Mouse (Mus musculus) 3T3-L1 (cell line): ENCODE results near the gene Trappc5.

Experiments used
- DNase-seq: peaks from one replicate; pipeline ENCODE4 v3.0.0-alpha.2; 2015; ENCODE audit warnings: low read depth, low spot score

The Trappc5 gene

GRCm38 (mm10) chr8:3676131-3676992 lies at the start of gene Trappc5:
Gene Trappc5 (plus strand): TSS chr8:3676299.
- peak; percentile 95 for DNase-seq

- no peak for DNase-seq
These were observed 49.1 kb upstream of the Trappc5 start for GRCm38 (mm10) chr8:3626971-3627370.

DNA sequence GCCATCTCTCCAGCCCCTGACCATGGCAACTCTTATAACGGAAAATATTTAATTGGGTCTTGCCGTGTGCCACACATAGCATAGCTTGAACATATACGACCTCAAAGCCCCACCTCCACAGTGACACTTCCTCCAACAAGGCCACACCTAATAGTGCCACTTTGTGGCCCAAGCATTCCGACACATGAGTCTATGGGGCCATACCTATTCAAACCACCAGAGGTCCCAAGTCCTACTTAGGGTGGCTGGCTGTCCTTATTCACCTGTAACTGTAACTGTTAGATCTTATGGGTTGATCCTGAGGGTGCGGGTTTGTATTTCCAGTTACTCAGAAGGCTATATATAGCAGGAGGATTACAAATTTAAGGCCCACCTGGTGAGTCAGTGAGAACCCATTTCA lies 48.1 kb upstream of the Trappc5 start:
- DNase-seq = peak; percentile 56

DNA sequence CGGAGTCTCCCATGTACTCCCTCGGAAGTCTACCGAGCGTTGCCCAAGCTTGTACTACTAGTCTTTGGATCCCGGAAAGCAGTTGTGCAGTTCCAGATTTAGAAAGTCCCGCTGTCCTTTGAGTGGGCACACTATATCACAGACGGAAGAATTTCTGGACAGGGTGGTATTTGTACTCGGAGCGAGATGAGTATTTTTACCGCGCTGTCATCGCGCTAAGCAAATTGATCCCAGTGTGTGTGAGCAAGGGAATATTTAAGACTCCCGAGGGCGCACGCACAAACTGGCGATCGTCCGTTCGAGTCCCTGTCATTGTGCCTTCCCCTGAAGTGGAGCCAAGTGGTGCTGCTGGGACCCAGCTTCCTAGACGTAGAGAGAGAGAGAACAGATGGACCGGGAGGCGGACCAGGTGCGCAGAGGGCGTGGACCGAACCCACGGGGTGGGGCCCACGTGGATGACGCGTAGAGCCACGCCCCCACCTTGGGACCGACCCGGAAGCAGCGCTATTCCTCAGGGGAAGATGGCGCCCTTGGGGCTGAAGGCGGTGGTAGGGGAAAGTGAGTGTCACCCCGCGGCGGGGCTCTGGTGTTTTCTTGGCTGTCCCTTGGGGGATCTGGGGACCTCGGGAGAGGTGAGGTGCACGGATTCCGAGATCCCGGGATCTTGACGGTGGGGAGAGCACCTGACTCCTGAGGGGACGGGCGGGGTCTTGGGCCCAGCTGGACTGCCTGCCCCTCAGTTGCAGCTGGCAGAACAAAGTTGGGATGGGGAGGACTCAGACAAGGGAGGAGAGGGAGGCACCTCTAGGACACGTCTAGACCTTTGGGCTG lies 45.2 kb upstream of the Trappc5 start, which contains the start of gene Stxbp2:
Gene Stxbp2 (plus strand): TSS at position 309 of the 831 bp plus-strand sequence.
- no peak for DNase-seq

- DNase-seq = no peak
These were observed 44.6 kb upstream of the Trappc5 start for GRCm38 (mm10) chr8:3631478-3631875.

- peak; percentile 35 for DNase-seq
These were observed 30.3 kb upstream of the Trappc5 start for GRCm38 (mm10) chr8:3645804-3646203.

DNA sequence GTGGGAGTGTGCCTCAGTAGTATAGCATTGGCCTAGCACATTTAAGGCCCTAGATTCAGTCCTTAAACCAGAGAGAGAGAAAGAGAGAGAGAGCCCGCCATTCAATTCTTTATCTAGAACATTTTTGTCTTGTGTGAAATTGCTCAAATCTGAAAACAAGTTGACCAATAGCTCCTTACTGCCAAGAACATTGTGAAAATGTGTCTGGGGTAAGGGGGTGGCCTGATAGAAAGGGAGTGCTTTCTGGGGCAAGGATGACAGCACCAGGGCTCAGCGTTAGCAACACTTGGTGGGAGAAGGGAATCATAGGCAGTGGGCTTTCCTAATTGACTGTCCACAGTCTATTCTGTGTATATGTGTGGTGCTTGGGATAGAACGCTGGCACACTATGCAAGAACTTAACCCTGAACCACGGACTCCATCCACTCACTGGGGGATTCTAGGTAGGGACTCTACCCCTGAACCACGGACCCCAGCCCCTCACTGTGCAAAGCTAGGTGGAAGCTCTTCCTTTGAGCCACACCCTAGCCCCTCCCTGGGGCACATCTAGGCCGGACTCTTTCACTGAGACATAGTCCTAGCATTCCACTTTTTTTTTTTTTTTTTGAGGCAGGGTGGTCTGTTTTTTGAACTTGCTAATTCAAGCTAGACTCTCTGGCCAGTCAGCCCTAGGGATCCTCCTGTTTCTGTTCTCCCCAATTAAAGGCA lies 29.1 kb upstream of the Trappc5 start:
- no peak for DNase-seq

DNA sequence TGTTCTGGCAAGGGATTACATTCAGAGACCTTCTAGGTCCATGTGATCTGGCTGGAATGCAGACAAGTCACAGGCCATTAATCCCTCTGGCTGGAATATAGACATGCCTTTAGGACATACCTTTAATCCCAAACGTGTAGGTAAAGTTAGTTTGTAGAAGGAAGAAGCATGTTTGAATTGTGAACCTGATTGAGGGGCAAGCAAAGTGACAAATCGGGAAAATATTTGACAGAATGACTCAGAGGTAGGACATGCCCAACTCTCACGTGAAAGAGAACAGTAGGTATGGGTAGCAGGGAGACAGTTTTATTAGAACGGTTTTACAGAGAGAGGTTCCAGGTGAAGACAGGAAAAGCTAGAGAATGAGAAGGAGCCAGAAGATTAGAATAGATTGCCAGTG lies 28.5 kb upstream of the Trappc5 start:
- DNase-seq = peak; percentile 61

DNA sequence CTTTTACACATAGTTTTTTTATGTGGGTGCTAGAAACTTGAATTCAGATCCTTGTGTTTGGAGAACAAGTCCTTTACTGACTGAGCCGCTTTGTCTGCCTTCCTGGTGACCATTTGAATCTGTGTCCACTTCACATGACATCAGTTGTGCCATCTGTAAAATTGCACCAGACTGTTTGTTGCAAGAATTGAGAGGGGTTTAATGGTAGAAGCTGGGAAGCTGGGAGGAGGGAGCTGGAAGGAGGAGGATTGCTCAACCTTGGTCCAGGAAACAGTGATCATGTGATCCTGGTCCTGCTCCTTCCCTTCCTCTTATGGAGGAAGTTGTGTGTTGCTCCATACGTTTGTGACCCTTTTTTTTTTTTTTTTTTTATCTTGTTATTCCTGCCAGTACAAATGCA lies 27.8 kb upstream of the Trappc5 start:
- peak; percentile 8 for DNase-seq

DNA sequence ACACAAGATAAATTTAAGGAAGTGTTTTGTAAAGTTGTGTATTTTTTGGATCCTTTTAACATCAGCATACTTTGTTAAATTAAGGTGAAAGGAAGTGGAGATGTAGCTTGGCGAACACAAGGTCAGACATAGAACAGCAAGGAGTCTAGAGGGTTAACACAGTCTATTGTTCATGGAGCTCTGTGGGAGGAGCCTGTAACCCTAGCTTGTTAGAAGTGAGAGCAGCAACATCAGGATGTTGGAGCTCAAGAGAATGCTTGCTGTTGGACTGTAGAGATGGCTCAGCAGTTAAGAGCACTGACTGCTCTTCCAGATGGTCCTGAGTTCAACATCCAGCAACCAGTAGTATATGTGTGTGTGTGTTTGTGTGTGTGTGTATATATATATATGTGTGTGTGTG lies 27.1 kb upstream of the Trappc5 start:
- DNase-seq = peak; percentile 12

- DNase-seq = no peak
These were observed 23.3 kb upstream of the Trappc5 start for GRCm38 (mm10) chr8:3652845-3653244.

GRCm38 (mm10) chr8:3654726-3655508 lies 21.2 kb upstream of the Trappc5 start:
- no peak for DNase-seq

DNA sequence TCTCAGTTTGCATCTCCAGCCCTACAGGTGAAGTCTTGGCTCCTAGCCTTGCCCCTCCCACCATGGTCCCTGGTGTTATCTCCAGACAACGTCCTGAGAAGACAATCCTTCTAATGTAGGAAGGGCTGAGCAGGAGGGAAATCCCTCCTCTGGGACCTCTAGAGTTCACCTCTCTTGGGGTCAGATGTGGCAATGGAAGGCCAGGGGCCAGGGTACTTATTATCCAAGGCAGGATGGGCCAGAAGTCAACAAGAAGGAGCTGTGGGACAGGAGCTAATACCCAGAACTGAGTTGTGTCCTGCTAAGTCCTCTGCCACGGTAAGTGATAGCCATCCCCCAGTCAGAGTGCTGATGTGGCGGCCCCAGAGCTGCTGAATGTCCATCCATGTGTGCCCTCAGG lies 20.6 kb upstream of the Trappc5 start, which contains the start of gene Retn:
Gene Retn (plus strand): TSS at position 245 of the 400 bp plus-strand sequence.
- DNase-seq = no peak

- peak; percentile 34 for DNase-seq
These were observed 19.2 kb upstream of the Trappc5 start for GRCm38 (mm10) chr8:3656725-3657381.

DNA sequence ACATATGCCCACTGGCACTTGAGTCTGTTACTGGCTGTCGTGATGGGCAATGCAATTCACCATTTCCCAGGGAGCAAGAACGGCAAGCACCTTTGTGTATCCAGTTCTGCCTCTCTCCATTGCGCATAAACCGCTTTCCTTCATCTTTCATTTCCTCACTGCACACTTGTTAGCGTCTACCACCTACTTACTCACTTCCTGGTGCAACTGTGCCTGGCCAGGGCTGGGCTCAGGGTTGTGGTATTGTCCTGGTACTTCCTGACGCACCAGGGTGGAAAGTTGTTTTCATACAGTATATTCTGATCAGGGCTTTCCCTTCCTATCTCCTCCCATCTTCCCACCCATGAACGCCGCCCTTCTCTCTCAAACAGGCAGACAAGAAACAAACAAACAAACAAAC lies 15.2 kb upstream of the Trappc5 start:
- DNase-seq = no peak

DNA sequence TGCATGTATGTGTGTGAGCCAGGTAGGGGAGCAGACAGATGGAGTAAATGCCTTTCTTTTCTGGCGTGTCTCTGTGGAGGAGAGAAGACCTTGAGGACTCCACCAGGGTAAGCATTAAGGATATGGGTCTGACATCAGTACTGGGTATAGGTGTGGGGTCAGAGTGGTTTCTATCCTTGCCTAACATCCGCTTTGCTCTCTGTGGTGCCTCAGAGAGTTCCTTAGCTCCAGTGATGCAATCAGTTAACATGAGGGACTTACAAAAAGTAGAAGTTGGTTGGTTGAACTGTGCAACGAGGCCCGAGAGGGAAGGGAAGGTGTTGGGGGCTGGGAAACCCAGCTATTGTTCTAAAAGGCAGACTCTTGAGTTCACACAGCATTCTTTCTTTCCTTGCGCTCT lies 11.7 kb upstream of the Trappc5 start:
- DNase-seq = no peak

- no peak for DNase-seq
These were observed 10.6 kb upstream of the Trappc5 start, which contains the start of gene Mcemp1 for GRCm38 (mm10) chr8:3665507-3665906. Gene Mcemp1 (plus strand): TSS chr8:3665754.

GRCm38 (mm10) chr8:3670388-3670787 lies 5.7 kb upstream of the Trappc5 start:
- DNase-seq = no peak

DNA sequence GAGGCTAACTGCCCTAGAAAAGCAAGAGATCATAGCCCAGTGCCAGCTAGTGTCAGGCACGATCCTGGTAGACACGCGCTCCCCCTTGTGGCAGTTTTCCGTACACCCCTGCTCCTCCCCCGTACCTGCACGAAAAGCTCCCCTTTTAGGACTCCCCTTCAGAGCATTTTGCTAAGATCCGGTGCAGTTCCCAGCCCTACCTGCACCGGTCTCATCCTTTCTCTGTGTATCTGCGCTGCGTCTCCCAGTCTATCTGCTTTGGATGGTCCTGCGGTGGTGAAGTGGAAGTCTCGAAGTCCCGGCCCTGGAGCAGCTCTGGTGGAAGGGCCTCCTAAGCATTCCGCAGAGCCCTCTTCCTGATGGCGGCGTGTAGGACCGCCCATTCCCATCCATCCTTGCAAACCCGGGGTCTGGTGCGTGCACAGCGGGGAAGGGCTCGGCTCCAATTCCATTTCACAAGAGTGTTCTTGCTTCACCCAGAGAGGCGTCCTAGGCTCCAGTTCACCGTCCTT lies 4.1 kb upstream of the Trappc5 start, which contains the start of gene Fcor:
Gene Fcor (minus strand): TSS at position 383 of the 512 bp plus-strand sequence.
- DNase-seq = peak; percentile 90

DNA sequence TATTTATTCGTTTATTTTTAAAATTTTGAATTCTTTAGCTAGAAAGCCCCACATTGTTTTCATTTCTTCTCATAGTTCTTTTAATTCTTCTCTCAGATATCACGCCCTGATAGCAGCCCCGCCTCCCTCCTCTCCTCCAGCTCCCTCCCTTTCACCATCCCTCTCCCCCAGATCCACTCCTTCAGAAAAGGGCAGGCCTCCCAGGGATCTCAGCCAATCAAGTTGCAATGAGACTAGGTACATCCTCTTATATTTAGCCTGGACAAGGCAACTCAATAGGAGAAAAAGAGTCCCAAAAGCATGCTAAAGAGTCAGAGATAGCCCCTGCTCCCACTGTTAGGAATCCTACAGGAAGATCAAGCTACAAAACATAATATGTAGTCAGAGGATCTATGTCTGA lies 1.4 kb upstream of the Trappc5 start:
- DNase-seq = peak; percentile 43
